Mouse (Mus musculus) thymus, postnatal 36 days (tissue): ENCODE data around the gene Mrpl58.
"Not testable (repeated sequence)": the region's sequence is repeated elsewhere in the genome, so short reads cannot be mapped to it uniquely, and the experiment has no call there.

ENCODE experiments used
- DNase-seq, 2 experiments: peaks; one replicate each; pipeline ENCODE4 v3.0.0; 2022; ENCODE audit warnings: mixed read lengths in 2 of 2

Mrpl58 gene

DNA sequence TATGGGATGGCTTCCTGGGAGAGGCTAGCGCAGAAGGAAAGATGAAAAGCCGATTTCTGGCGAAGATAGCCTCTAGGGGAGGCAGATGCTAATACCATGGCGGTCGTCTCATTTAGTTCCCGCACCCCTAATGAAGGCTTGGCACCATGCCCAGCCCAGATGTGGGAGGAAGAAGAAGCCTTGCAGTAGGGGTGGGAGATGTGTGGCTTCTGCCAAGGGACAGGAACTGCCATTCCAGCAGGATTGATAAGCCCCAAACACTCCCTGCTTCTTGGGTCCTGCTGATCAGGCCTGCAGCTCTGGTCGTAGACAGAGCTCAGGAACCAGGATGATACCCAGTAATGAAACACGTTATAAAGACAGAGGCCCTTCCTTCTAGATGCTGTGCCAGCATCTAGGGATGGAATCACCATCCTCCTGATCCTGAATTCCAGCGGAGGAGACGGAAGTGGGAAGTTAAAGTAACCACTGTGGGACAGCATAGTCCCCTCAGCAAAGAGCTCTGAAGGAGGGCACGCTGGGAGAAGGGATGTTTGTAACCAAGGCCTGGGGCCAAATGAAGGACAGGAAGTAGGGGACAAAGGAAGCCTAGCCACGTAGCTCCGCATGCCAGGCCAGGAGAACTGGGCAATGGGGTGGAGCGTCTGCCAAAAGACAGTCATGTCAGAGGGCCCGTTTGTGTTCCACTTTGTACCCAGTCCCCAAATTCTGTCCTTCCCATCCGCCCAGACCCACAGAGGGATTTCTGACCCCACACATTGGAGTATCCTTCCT is 19.7 kb upstream of the Mrpl58 start:
- DNase-seq: no peak

DNA sequence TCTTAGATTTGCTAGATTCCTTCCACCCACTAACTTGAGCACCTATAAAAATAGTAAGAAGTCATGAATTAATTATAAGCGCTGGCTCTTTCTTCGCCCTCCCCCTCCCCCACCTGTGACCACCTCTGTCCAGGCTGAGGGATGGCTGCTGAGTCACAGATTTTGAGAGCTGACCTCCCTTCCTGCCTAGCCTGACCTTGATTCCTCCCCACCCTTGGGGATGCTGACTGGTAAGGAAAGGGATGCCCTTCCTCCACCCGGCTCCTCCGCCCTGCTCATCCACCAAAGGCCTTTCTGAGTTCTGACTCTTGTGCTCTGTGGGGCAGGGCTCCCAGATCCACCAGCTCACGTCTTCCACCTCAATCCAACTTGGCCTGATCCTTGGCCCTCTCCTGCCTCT is 19.0 kb upstream of the Mrpl58 start:
- DNase-seq: no peak

DNA sequence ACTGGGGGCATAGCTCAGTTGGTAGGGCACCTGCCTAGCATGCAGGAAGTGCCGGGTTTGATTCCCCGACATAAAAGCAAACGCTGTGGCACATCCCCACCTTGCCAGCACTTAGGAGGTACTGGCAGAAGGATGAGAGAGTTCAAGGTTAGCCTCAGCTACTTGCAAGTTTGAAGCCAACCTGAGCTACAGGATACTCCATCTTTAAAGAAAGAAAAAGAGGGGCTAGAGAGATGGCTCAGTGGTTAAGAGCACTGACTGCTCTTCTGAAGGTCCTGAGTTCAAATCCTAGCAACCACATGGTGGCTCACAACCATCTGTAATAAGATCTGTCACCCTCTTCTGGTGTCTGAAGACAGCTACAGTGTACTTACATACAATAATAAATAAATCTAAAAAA is 16.7 kb upstream of the Mrpl58 start:
- DNase-seq: not testable (repeated sequence)

DNA sequence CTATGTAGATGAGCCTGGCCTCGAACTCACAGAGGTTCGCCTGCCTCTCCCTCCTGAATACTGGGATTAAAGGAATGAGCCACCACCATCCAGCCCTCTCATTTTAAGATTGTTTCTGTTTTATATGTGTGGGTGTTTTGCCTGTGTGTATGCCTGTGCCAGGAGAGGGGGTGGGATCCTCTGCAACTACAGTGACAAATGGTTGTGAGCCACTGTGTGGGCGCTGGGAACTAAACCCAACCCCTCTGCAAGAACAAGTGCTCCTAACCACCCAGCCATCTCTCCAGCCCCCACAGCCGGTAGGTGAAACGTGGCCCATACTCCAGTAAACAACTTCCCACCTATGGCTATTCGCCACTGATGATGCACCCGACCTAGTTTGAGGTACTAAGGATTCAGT is 12.2 kb upstream of the Mrpl58 start:
- no peak for DNase-seq

DNA sequence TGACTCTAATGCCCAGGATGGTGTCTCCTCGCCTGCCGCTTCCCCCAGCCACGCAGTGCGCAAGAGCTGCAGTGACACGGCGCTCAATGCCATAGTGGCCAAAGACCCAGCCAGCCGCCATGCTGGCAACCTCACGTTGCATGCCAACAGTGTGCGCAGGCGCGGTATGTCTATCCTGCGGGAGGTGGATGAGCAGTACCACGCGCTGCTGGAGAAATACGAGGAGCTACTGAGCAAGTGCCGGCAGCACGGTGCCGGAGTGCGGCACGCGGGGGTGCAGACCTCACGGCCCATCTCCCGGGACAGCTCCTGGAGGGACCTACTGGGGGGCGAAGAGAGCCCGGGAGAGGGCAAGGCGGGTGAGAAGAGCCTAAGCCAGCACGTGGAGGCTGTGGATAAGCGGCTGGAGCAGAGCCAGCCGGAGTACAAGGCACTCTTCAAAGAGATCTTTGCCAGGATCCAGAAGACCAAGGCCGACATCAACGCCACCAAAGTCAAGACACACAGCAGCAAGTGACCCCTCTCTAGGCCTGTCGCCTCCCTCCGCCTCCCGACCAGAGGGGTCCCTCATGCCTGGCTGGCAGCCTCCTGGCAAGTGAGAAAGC is 9.7 kb upstream of the Mrpl58 start:
- DNase-seq: no peak

DNA sequence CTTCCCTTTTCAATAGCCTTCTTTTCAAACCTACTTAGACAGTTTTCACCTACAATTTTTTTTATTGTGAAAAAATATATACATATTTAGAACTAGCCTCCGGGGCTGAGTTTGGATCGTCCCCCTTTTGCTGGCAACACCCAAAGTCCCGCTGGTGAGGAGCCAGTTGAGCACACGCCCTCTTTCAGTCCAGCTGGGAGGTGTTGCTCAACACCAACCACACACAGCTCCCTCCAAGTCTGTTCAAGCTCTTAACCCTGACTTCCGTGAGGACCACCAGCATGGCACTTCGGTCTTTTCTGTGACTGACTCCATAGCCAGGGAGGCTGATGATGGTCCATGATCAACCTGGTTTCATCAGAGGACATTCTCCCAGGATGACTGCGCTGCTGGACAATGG is 5.5 kb upstream of the Mrpl58 start:
- DNase-seq: no peak

DNA sequence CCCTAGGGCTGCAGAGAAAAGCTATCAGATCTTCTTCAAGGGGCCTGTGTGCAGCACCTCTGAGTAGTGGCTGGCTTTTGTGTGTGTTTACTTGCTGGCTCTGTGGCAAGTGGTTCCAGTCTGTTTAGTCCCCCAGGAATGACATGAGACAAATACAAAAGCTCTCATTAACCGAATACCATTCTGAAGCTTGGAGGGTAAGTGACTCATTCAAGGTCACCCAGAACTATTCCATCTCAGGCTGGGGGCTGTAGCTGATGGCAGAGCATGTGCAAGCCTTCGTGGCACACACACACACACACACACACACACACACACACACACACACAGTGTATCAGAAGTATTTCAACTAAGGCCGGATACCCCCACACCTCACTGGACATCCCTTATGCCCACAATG is 3.4 kb upstream of the Mrpl58 start:
- no peak for DNase-seq

DNA sequence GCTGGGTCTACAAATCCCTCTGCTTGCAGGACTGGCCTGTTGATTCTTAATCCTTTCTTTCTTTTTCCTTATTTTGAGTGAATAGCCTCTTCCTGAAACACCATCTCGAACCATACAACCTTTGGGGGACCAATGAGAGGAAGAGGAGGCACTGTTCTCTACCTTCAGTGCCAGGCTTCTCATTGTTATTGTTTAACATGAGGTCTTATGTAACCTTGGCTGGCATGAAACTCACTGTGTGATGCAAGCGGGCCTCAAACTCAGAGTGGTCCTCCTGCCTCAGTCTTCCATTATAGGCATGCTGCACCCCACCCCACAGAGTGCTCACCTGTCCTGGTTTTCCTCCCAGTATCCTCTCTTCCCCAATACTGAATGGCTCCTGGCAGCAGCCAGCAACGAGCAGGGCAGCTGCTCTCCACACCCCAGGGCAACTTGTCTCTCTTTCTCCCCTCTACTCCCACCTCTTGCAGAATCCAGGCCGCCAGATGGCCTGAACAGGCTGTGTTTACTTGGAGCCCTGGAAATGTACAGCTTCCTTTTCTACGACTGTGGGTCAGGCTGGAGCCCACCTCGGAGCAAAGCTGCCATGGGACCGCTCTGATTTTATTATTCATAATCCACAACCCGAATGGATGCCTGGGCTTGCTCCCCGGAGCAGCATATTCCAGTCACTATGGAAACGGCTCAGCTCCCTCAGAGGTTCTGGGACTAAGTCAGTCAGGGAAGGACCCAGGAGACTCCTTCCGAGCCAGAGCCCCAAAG is 2.7 kb upstream of the Mrpl58 start:
- no peak for DNase-seq

DNA sequence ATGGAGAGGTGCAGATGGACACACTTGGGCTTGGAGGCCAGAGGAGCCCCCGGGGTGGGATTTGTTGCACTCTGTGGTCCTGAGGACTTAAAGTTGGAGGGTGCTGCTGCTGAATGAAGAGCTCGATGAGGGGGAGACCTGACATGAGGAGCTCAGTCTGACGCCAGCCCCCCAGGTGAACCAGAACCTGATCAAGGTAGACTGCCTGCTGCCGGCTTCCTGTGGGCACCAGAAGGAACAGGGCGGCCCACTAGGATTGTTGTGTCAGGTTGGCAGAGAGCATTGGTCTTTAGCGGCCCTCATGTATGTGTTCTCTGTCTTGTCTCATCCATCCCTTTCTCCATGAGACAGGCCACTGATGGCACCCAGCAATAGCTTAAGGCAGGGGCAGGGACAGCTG is 2.2 kb downstream of the Mrpl58 start:
- peak in 1 of 2 experiments; percentile 56 for DNase-seq

DNA sequence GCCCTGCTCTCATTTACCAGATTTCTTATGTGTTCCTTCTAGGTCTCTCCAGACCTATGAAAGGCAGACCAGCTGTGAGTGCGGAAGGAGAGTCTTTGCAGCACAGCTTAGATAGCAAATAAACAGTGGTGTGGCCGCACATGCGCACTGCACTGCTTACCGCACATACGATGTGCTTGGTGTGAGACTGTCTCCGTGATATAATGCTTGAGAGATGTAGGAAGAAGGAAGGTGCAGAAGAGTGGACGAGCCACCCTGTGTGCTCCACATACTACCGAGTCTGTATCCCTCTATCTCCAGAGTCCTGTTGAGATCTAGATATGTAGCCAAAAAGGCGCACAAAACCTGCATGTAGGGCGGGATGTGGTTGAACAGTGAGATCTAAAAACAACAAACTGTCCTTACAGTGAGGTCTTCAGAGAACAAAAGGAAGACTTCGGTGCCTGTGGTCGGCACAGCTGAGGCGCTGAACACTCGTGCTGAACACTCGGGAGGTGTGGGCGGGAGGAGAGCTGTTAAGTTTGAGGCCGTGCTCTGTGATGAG is 3.4 kb downstream of the Mrpl58 start:
- DNase-seq: peak; percentile 84 to 87

DNA sequence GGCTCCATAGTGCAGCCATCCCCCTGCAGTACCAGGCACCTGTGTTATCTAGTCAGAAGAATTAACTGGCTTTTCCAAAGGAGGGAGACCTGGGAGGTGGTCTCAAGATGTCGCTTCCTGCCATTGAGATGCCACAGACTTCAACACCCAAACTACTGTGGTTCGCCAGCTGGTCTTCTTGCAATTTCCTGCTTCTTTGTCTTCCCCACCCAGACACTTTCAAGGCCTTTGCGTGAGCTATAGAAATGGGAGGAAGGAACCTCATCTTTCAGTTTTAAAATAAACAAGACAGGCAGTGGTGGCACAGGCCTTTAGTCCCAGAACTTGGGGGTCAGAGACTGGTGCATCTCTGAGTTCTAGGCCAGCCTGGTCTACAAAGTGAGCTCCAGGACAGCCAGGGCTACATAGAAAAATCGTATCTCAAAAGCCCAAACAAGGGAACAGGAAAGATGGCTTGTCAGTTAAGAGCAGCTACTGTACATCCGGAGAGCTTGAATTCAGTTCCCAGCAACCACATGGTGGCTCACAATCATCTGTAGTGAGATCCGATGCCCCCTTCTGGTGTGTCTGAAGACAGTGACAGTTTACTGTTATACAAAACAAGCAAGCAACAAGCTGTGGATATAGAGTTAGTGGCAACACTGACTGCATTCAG is 4.8 kb downstream of the Mrpl58 start:
- peak; percentile 72 to 80 for DNase-seq

DNA sequence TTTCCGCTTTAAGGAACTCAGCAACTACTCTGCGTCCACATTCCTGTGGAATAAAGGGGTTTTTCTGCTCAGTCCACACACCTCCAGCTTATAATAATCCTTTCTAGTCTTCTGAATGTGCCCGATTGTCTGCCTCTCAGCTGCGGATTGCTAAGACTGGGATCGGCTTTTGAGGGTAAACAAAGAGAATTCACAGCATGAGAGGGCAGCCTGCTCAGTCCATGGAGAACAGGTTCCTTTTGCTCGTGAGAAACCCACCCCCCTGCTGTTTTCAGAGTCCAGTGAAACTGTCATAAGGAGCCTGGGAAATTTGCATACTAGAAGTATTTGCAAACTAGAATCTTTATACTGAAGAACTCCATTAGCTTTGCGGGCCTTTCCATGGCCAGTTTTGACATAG is 6.0 kb downstream of the Mrpl58 start:
- no peak for DNase-seq

DNA sequence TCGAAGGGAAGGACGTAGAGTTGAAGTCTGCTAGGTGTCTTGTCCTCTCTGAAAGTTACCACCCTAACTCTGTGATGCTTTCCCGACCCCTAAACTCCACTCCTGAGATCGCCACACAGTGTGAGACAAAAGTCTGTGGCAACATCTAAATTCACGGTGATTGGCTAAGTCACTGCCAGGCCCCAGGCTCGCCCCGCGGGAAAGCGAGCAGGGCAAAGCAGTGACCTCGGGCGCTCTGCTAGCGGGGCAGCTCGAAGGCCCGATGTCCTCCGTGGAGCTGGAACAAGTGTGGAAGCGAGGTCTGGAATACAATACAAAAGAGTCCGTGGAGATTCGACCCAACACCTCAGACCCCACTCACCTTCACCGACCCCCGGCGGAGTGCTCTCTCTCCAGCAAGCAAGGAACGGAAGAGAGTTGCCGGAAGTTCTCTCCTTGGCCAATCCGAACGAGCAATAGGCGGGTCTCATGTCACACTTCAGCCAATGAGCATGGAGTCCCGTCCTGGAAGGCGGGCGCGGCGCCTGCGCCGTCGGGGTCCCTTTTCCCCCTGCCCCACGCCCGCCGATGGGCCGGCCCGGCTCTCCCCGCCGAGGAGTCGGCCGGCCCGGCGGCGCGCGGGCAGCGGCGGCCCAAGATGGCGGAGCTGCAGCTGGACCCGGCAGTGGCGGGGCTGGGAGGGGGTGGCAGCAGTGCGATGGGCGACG is 16.1 kb downstream of the Mrpl58 start, which contains the start of the genes Atp5h and Kctd2:
TSS of gene Atp5h (minus strand) at position 432 of the 707 bp plus-strand sequence.
TSS of gene Kctd2 (plus strand) at position 598 of the 707 bp plus-strand sequence.
- peak; percentile 92 to 96 for DNase-seq

DNA sequence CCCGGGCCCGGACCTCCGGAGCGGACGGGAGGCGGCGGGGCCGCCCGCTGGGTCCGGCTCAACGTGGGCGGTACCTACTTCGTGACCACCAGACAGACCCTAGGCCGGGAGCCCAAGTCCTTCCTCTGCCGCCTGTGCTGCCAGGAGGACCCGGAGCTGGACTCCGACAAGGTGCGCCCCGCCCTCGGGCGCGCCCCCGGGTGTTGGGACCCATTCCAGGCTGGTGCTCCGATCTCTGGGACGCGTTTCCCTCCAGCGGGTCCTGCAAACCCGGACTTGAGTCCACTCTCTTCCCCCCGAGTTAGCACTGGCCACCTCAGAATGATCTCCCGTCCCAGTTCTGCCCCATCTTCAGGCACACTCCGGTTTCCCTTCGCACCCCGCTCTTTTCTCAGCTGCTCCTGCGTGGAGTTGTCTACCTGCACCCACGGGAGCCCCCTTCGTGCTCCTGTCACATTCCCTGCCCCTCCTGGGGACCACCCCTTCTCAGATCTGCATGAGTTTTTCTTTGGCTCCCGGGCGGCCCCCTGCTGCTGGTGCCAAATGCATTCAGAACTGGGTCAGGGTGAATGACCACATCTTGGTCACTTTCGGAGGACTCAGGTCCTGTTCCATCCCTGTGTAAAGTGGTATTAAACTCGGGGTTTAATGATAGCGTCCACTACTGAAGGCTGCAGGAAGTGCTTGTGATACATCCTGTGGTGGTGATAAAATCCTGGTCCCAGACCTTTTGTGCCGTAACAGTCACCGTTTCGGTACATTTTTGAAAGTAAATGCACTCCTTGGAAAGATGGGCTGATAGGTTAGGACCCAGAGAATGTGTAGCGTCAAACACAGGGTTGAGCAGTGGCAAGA is 17.0 kb downstream of the Mrpl58 start:
- peak; percentile 65 to 74 for DNase-seq

DNA sequence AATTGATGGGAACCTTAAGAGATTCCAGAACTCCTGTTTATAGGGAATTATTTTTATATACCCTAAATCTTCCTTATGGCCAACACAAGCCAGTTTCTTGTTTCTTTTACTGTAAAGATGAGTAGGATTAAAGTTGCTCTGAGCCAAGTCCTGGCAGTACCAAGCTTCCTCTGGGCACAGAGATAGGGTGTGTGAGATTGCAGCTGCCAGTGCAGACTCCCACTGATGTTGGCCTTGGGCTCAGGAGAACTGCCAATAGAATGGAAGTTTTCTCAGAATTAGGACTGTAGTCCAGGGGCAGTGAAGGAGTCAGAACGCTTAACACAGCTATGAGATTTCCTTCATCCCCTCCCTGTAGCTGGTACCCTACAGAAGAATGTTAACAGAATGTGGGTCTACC is 17.8 kb downstream of the Mrpl58 start:
- DNase-seq: no peak

DNA sequence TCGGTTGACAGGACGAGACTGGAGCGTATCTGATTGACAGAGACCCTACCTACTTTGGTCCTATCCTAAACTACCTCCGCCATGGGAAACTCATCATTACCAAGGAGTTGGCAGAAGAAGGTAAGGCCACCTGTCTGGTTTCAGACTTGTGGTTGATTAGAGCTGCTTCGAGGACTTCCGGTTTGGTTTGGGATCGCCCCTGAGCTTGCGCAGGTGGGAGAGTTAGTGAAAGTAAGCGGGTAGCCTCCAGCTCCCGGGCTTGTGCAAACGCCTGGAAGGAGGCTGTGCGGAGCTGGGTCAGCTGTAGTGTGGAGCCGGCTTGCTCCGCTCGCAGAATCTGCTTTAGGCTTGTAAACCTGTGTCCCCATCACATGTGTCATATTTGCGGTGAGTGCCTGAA is 18.4 kb downstream of the Mrpl58 start:
- DNase-seq: peak in 1 of 2 experiments; percentile 47

DNA sequence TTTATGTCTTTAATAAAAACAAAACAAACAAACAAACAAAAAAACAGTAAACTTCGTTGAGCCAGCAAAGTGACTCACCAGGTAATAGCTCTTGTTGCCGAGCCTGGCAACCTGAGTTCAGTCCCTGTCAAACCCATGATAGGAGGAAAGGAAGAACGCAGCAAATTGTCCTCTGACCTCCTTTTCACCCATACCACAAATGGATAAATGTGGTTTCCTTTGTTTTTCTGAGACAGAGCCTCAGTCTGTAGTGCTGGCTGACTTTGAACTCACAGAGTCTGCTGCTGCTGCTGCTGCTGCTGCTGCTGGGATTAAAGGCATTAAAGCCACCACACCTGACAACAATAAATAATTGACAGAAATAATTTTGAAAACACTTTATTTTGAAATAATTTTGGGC is 19.5 kb downstream of the Mrpl58 start:
- no peak for DNase-seq

DNA sequence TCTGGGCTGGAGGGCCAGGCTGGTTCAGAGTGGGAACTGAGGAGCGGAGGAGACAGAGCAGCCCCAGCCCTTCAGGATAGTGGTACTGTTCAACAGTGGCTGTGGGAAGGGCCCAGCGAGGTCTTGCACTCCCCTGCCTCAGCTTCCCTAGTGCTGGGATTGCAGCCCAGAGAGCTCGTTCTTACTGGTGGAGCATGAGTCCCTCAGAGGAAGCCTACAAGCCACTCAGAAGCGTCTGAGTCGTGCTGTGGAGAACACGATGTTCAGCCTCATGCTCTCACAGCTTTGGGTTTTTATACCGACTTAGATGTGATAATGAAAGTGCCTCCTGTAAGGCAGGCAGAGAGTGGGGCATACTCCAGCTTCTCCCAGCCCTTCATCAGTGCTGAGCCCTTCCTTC is 21.1 kb downstream of the Mrpl58 start:
- peak; percentile 50 to 59 for DNase-seq

DNA sequence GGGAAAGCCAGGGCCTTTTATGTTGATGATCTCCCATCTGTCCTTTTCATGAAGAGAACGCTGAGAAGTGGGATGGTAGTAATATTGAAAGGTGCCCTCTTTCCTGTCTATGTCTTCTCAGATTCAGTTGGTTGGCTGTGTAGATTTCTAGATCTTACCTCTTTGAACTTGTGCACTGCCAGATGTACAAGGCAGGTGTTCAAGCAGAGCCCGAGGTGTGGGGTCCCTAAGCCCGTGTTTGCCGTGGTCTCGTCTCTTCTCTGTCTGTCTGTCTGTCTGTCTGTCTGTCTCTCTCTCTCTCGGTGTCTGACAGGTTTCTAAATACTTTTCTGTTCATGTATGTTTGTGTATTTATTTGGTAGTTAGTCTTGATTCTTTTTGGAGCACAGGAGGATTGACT is 22.1 kb downstream of the Mrpl58 start:
- peak in 1 of 2 experiments; percentile 71 for DNase-seq

DNA sequence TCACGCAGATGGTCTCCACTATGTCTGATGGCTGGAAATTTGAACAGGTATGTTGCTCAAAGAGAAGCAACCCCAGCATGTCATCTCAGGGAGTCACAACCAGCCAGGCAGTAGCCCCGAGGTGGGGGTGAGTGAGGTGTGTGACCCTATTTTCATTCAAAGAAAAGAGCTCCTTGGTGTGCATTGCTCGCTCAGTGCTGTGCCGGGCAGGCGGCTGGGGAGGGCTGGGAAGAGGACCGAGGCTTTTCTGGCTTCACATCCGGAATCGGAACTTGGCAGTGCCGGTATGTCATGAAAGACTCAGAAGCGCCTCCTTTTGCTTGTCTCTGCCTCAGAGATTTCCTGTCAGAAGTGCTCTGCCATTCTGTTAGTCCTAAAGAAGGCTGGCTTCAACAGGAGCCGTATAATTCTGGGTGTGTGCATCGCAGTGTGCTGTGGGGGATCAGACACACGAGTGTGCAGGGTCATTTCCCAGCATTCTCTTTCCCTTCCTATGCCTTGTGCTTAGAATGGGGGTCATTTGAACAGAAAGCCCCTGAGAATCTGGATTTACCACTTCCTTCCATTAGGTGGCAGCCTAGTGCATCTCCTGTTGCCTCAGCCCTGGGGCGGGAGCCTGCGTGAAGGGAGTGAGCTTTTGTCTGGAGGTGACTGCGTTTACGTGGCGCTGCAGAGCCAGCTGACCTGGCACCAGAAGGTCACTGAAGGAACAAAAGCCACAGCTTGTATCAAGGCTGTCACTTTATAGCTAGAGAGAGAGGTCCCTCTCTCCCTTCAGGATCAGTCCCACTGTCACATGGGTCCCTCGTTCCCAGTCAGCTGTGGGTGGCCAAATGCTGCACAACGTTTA is 24.2 kb downstream of the Mrpl58 start:
- peak; percentile 75 to 80 for DNase-seq
